Mouse (Mus musculus) hindbrain, embryonic 14.5 days (tissue): ENCODE measurements around the gene Atad1. TPM values are rescaled to one million over a fixed set of nuclear protein-coding genes. Genes with fewer than 3 reads are reported as not detected.

ENCODE experiments used
- ATAC-seq: fragments of 200-750 bp; cut with Nextera tagmentation; 2 replicates; pipeline ENCODE4 v1.8.0; 2017; ENCODE audit warnings: moderate number of reproducible peaks, mild to moderate bottlenecking, moderate TSS enrichment, moderate library complexity; ENCODE audit not compliant: low FRiP score
- DNase-seq: peaks from one replicate; pipeline ENCODE4 v3.0.0-alpha.2; 2015; ENCODE audit warnings: low spot score
- H3K27ac ChIP-seq: fragments of 300-500 bp; sonication (generic); 2 replicates; pipeline ENCODE4 v1.5.1; 2014; ENCODE audit warnings: mild to moderate bottlenecking, moderate library complexity
- H3K27me3 ChIP-seq: fragments of 300-500 bp; sonication (generic); 2 replicates; pipeline ENCODE4 v1.6.1; 2014; ENCODE audit warnings: mild to moderate bottlenecking, low read length, mixed read lengths; ENCODE audit not compliant: control insufficient read depth, insufficient read depth
- H3K36me3 ChIP-seq: fragments of 300-500 bp; sonication (generic); replicated peaks from 2 replicates; pipeline ENCODE4 v1.6.1; 2014; ENCODE audit not compliant: control insufficient read depth, insufficient read depth
- H3K4me1 ChIP-seq: fragments of 300-500 bp; sonication (generic); replicated peaks from 2 replicates; pipeline ENCODE4 v1.6.1; 2014; ENCODE audit warnings: antibody characterized with exemption, low read length, mixed read lengths; ENCODE audit not compliant: control insufficient read depth, insufficient read depth
- H3K4me2 ChIP-seq: fragments of 300-500 bp; sonication (generic); replicated peaks from 2 replicates; pipeline ENCODE4 v1.6.1; 2014; ENCODE audit warnings: mild to moderate bottlenecking, moderate library complexity
- H3K4me3 ChIP-seq: fragments of 300-500 bp; sonication (generic); replicated peaks from 2 replicates; pipeline ENCODE4 v1.5.1; 2014; ENCODE audit warnings: mild to moderate bottlenecking, low read length
- H3K9ac ChIP-seq: fragments of 300-500 bp; sonication (generic); 2 replicates; pipeline ENCODE4 v1.6.1; 2014
- H3K9me3 ChIP-seq: fragments of 300-500 bp; sonication (generic); 2 replicates; pipeline ENCODE4 v1.6.1; 2016; ENCODE audit warnings: low read length; ENCODE audit not compliant: control insufficient read depth
- WGBS: fragments of 180-500 bp; shearing (Covaris S2); extraction: QIAGEN DNeasy Blood & Tissue Kit; methylation state at CpG from one replicate; pipeline ENCODE4 v1.1.7; 2014; 5-methylcytosine and 5-hydroxymethylcytosine counted together
- polyA plus RNA-seq: library from polyadenylated mRNA; unstranded; fragments of >200 nt; fragmentation: Nextera tagmentation; extraction: Ambion mirVana; gene quantifications from 2 replicates; pipeline ENCODE4 v1.2.1, GENCODE M21; 2014

Atad1 gene
- polyA plus RNA-seq, 1 experiment from 2014 or later, result 128 TPM

- no peaks in the 10 kb centered on the region for H3K9me3 ChIP-seq
- DNase-seq, result no peak
- H3K9ac ChIP-seq, result no peak overlapping the region
- no peaks in the 10 kb centered on the region for H3K36me3 ChIP-seq
- H3K27me3 ChIP-seq, result no peaks in the 10 kb centered on the region
- no peak overlapping the region for H3K27ac ChIP-seq
- ATAC-seq, result no peak
- no peaks in the 10 kb centered on the region for H3K4me1 ChIP-seq
- no peak overlapping the region for H3K4me3 ChIP-seq
- 82% methylated on average over 3 of the region's 3 CpGs for WGBS
- H3K4me2 ChIP-seq, result no peak overlapping the region
Observed at GRCm38 (mm10) chr19:32622142-32622541, 117.4 kb downstream of the Atad1 start.

Other genes with a start within 250 kb of the Atad1 start
- gene Papss2, start 144.0 kb downstream of the Atad1 start, polyA plus RNA-seq, result 1.8 TPM in 2 replicates
- gene Pten, start 17.7 kb upstream of the Atad1 start, polyA plus RNA-seq, result 21.8 and 22.8 TPM in 2 replicates